Mouse (Mus musculus) spleen, adult 2 months (tissue): ENCODE measurements around the gene Yars. TPM values are rescaled to one million over a fixed set of nuclear protein-coding genes. Genes with fewer than 3 reads are reported as not detected.
"Not testable (repeated sequence)": the region's sequence is repeated elsewhere in the genome, so short reads cannot be mapped to it uniquely, and the experiment has no call there.

Experiments
- DNase-seq, 2 experiments: peaks; one replicate each; pipeline versions ENCODE4 v3.0.0 to v3.0.0-alpha.2; 2012 to 2021; ENCODE audit warnings: low spot score in 2 of 2, low read depth in 1 of 2
- H3K27ac ChIP-seq: fragments of 200-500 bp; 2 replicates; pipeline ENCODE4 v1.5.1; 2012; ENCODE audit warnings: low read length, inconsistent platforms; ENCODE audit not compliant: insufficient read depth
- H3K27me3 ChIP-seq: fragments of 200-500 bp; 2 replicates; pipeline ENCODE4 v1.6.1; 2012; ENCODE audit warnings: mild to moderate bottlenecking, moderate library complexity, low read length, inconsistent platforms; ENCODE audit not compliant: control insufficient read depth, insufficient read depth
- H3K36me3 ChIP-seq: fragments of 200-500 bp; 2 replicates; pipeline ENCODE4 v1.6.1; 2012; ENCODE audit warnings: mild to moderate bottlenecking, low read length, inconsistent platforms; ENCODE audit not compliant: control insufficient read depth, insufficient read depth
- H3K4me1 ChIP-seq: fragments of 200-500 bp; 2 replicates; pipeline ENCODE4 v1.6.1; 2011; ENCODE audit warnings: inconsistent platforms; ENCODE audit not compliant: control insufficient read depth, insufficient read depth, insufficient read length
- H3K4me3 ChIP-seq: fragments of 200-500 bp; 2 replicates; pipeline ENCODE4 v1.5.1; 2011; ENCODE audit warnings: mild to moderate bottlenecking, inconsistent platforms; ENCODE audit not compliant: insufficient read depth, insufficient read length; ENCODE audit errors: extremely low read depth
- CTCF ChIP-seq: fragments of 200-500 bp; IDR thresholded peaks from 2 replicates; pipeline ENCODE4 v1.5.1; 2011; ENCODE audit warnings: mild to moderate bottlenecking, inconsistent platforms; ENCODE audit not compliant: insufficient read depth, insufficient read length, insufficient replicate concordance; ENCODE audit errors: extremely low read depth
- POLR2A ChIP-seq: fragments of 200-500 bp; IDR thresholded peaks from 2 replicates; pipeline ENCODE4 v1.6.1; 2011; ENCODE audit warnings: low read depth, low read length, inconsistent platforms
- WGBS: fragments of 180-500 bp; shearing (Covaris S2); methylation state at CpG from one replicate; pipeline ENCODE4 v1.1.7; 2018; 5-methylcytosine and 5-hydroxymethylcytosine counted together
- polyA plus RNA-seq: library from polyadenylated mRNA; depleted of rRNA; stranded (reverse); fragments of >200 nt; gene quantifications from 2 replicates; pipeline ENCODE4 v1.2.3, GENCODE M21; 2012

The Yars gene
- polyA plus RNA-seq, 1 experiment, result 8.6 TPM

GRCm38 (mm10) chr4:129206792-129207191 lies 17.2 kb downstream of the Yars start:
- no peak for TF ChIP-seq POLR2A
- TF ChIP-seq CTCF, result no peak
- Histone ChIP-seq H3K27ac (no peak overlapping the region), H3K36me3 (peaks cover 43% of the 10 kb centered on the region), H3K4me3 (no peak overlapping the region), H3K27me3 (no peaks in the 10 kb centered on the region), H3K4me1 (no peaks in the 10 kb centered on the region)
- WGBS, result 98% methylated on average over 8 of the region's 8 CpGs
- no peak for DNase-seq

- no peaks in the 10 kb centered on the region for H3K27me3 ChIP-seq
- H3K4me3 ChIP-seq, result no peak overlapping the region
- WGBS, result 52% methylated on average over 7 of the region's 7 CpGs
- DNase-seq, result no peak
- no peak overlapping the region for H3K27ac ChIP-seq
- peaks cover 37% of the 10 kb centered on the region for H3K36me3 ChIP-seq
- no peaks in the 10 kb centered on the region for H3K4me1 ChIP-seq
- TF ChIP-seq CTCF (no peak), POLR2A (no peak)
These were observed 19.9 kb downstream of the Yars start for GRCm38 (mm10) chr4:129209504-129209903.

- no peak for DNase-seq
- no peak overlapping the region for H3K4me3 ChIP-seq
- H3K27ac ChIP-seq, result no peak overlapping the region
- 93% methylated on average over 4 of the region's 4 CpGs for WGBS
- no peaks in the 10 kb centered on the region for H3K4me1 ChIP-seq
- no peaks in the 10 kb centered on the region for H3K27me3 ChIP-seq
- TF ChIP-seq POLR2A (no peak), CTCF (no peak)
- peaks cover 46% of the 10 kb centered on the region for H3K36me3 ChIP-seq
These were observed 21.9 kb downstream of the Yars start for GRCm38 (mm10) chr4:129211461-129211860.

- not testable (repeated sequence) for DNase-seq, H3K27ac ChIP-seq, H3K4me3 ChIP-seq, H3K4me1 ChIP-seq, H3K27me3 ChIP-seq
- peaks cover 46% of the 10 kb centered on the region for H3K36me3 ChIP-seq
- WGBS, result 80% methylated on average over 3 of the region's 3 CpGs
These were observed 22.9 kb downstream of the Yars start for GRCm38 (mm10) chr4:129212486-129212885.

- no peak overlapping the region for H3K27ac ChIP-seq
- DNase-seq, result no peak
These were observed 29.1 kb downstream of the Yars start for GRCm38 (mm10) chr4:129218569-129219175.

GRCm38 (mm10) chr4:129219198-129219597 lies 29.6 kb downstream of the Yars start:
- H3K4me1 ChIP-seq, result no peaks in the 10 kb centered on the region
- TF ChIP-seq POLR2A (no peak), CTCF (no peak)
- DNase-seq, result no peak
- H3K4me3 ChIP-seq, result no peak overlapping the region
- no peak overlapping the region for H3K27ac ChIP-seq
- 96% methylated on average over 10 of the region's 10 CpGs for WGBS
- H3K36me3 ChIP-seq, result peaks cover 35% of the 10 kb centered on the region
- no peaks in the 10 kb centered on the region for H3K27me3 ChIP-seq

More at GRCm38 (mm10) chr4:129218569-129219175, 29.1 kb downstream of the Yars start:
- Histone ChIP-seq H3K27me3 (no peaks in the 10 kb centered on the region), H3K4me1 (no peaks in the 10 kb centered on the region), H3K4me3 (no peak overlapping the region), H3K36me3 (peaks cover 38% of the 10 kb centered on the region)
- TF ChIP-seq POLR2A (no peak), CTCF (no peak)
- 90% methylated on average over 7 of the region's 7 CpGs for WGBS

- Histone ChIP-seq H3K36me3 (peaks cover 25% of the 10 kb centered on the region), H3K4me3 (no peak overlapping the region), H3K27me3 (no peaks in the 10 kb centered on the region), H3K4me1 (no peaks in the 10 kb centered on the region), H3K27ac (no peak overlapping the region)
- WGBS, result 86% methylated on average over 7 of the region's 7 CpGs
- no peak for DNase-seq
- TF ChIP-seq POLR2A (no peak), CTCF (no peak)
These were observed 31.0 kb downstream of the Yars start for GRCm38 (mm10) chr4:129220376-129221089.
